Mouse (Mus musculus): ENCODE results near the gene Cnpy1. TPM values are rescaled to one million over a fixed set of nuclear protein-coding genes. Genes with fewer than 3 reads are reported as not detected.

The Cnpy1 gene
- polyA plus RNA-seq, 1 experiment from 2014 or later: 37.0 TPM

DNA sequence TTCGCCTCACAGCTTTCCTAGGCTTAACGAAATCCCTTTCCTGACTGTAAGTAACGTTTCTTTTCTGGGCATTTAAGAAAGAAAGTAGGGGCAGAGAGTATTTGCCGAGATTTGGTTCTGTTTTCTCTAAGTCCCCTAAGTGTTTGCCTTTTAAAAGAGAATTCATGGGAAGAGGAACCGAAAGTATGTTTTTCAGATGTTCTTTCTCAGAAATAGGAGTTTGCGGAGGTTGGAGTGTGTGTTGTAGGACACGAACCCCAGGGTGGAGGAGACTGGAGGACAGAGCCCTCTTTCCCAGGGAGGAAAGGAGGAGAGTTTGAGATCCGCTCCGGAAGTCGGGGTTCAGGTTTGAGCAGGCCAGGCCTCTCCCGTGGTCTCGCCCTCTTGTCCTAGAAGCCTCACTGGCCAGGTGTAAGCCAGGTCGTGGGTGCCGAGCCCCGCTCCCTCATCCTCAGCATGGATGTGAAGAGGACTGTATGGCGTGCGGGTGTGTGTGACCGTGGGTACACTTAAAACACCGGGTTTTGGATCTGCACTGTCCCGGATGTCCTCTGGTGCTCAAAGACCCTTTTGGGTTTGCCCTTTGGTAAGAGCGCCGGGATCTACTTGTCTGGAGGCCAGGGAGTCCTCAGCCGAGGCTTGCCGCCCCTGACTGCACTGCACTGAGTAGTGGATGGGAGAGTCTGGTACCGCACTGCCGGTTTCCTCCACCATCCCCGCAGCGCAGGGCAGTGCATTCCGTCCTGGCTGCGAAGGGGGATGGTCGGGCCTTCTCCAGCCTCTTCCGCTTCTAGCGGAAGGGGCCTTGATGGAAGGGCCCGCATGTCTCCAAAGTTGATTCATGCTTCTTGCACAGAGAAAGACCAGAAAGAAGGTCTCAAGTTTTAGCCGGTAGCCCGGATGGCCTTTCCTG lies 77.1 kb downstream of the Cnpy1 start:
- Histone ChIP-seq H3K27ac (replicated peaks) (no peak overlapping the region), H3K9ac (peak overlapping the region; percentile 45; the same call in 1 of the 2 replicates), H3K4me1 (replicated peaks) (peaks cover 22% of the 10 kb centered on the region), H3K4me3 (peak overlapping the region; percentile 46), H3K27me3 (peaks cover 78% of the 10 kb centered on the region), H3K4me2 (peak overlapping the region; percentile 44), H3K9me3 (no peaks in the 10 kb centered on the region), H3K36me3 (no peaks in the 10 kb centered on the region)
- 2% methylated on average over 36 of the region's 36 CpGs for WGBS
- no peak for ATAC-seq (ENCODE audit: low FRiP score, low read depth)

DNA sequence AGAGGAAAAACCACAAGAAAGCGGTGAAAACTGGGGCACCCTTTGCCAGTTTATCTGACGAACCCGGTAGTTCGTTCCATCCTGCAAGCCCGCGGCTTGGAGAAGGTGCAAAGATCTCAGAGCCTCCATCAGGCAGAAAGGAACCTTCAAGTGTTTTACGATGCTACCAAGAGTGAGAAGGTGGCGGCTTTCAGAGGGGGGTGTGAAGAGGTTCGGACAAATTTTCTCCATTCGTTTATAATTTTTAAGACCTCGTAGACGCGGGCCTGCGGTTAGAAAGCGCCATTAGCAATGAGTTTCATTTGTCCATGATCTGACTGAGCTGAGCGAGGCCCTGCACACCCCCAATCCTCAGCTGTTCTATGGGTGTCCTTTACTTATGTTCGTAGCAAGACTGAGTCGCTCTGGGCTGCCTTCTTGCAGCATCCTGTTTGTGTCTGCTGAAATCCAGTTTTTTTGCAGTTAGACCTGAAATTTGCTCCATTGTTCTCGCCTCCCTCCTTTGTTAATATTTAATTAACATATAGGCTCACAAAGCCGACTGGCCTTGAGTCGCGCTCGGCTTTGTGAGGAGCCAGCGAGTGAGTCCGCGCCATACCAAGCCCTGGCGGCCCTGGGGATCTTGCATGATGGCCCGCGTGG lies 77.9 kb downstream of the Cnpy1 start:
- ATAC-seq (ENCODE audit: low FRiP score, low read depth): no peak
- Histone ChIP-seq H3K9me3 (no peaks in the 10 kb centered on the region), H3K4me2 (peak overlapping the region; percentile 44), H3K4me3 (peak overlapping the region; percentile 46), H3K4me1 (replicated peaks) (peaks cover 22% of the 10 kb centered on the region), H3K27ac (replicated peaks) (0 out of 2 replicates have a peak overlapping the region, but pooled peaks have one; percentile 76), H3K27me3 (peaks cover 77% of the 10 kb centered on the region), H3K36me3 (no peaks in the 10 kb centered on the region), H3K9ac (peak overlapping the region; percentile 45; the same call in 1 of the 2 replicates)
- WGBS: under 1% methylated on average over 29 of the region's 29 CpGs

DNA sequence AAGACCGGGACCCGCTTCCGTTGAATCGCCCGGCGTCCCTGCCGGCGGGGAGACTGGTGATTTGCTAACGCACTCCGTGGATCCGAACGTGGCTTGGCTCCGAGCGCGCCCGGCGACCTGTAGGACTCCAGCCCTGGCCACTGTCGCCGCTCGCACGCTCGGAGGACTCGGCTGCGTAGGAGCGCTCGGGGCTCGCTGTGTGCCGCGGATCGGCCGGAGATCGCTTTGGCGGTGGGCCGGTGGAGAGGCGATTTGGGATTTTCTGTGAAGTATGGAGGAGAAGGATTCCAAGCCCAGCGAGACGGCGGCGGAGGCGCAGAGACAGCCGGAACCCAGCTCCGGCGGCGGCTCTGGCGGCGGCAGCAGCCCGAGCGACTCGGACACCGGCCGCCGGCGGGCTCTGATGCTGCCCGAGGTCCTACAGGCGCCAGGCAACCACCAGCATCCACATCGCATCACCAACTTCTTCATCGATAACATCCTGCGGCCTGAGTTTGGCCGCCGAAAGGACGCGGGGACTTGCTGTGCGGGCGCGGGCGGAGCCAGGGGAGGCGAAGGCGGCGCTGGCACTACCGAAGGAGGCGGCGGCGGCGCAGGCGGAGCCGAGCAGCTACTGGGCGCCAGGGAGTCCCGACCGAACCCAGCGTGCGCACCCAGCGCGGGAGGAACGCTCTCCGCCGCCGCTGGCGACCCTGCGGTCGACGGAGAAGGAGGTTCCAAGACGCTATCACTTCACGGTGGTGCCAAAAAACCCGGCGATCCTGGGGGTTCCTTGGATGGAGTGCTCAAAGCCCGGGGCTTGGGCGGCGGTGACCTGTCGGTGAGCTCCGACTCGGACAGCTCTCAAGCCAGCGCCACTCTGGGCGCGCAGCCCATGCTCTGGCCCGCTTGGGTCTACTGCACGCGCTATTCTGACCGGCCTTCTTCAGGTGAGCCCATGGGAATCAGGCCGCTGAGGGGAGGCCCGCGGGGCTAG lies 79.1 kb downstream of the Cnpy1 start:
- Histone ChIP-seq H3K9ac (peak overlapping the region; percentile 45), H3K27me3 (peaks cover 75% of the 10 kb centered on the region), H3K27ac (replicated peaks) (peak overlapping the region; percentile 76), H3K4me1 (replicated peaks) (peaks cover 22% of the 10 kb centered on the region), H3K9me3 (no peaks in the 10 kb centered on the region), H3K4me3 (peak overlapping the region; percentile 46), H3K36me3 (no peaks in the 10 kb centered on the region), H3K4me2 (peak overlapping the region; percentile 86)
- under 1% methylated on average over 96 of the region's 111 CpGs for WGBS
- ATAC-seq (ENCODE audit: low FRiP score, low read depth): no peak

DNA sequence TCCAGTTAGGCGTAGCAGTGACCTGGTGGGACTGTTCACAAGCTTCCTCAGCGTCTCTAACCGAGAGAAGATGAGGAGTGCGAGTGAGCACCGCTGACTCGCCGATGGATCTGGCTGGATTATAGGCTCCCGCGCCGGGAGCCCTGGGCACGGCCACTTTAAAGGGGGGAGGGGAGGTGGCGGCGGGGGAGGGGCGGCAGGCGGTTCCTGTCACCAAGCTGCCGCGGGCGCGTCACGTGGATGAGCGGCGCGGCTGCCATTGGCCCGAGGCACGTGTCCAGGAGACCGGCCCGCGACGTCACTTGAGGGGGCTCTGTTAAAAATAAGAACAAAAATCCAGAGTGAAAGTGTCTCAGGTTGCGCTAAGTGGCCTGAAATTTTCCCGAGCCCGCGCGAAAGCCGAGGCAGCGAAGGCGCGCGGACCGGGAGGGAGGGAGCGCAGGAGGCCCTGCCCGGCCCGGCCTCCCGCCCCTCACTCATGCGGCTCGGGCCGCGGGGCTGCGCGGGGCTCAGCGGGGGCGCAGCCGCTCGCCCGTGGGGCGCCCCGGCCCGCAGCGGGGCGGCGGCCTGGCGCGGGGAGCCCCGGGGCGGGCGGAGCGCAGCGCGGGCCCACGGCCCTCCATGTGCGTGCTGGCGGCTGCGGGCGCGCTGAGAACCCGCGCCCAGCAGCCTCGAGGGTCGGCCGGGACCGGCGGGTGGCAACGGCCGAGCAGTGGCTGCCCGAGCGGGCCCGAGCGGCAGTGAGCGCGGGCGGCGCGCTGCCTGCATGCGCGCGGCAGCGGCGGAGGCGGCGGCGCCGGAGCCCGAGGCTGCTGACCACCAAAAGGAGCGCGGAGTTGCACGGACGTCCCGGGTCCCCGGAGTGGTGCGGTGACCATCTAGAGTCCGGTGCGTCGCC lies 80.0 kb downstream of the Cnpy1 start, which contains the start of gene En2:
Gene En2, plus strand, starts transcription at position 337 of the 898 bp plus-strand sequence.
- peak within 1 kb of the TSS; percentile 45 for H3K9ac ChIP-seq
- ATAC-seq (ENCODE audit: low FRiP score, low read depth): peak; percentile 86
- H3K9me3 ChIP-seq: no peaks in the 10 kb centered on the region
- H3K4me1 ChIP-seq (replicated peaks): peaks cover 22% of the 10 kb centered on the region
- H3K27ac ChIP-seq (replicated peaks): peak within 1 kb of the TSS; percentile 76
- H3K4me2 ChIP-seq: peak within 1 kb of the TSS; percentile 86
- peak within 1 kb of the TSS; percentile 46 for H3K4me3 ChIP-seq
- under 1% methylated on average over 104 of the region's 113 CpGs for WGBS
- peaks cover 77% of the 10 kb centered on the region for H3K27me3 ChIP-seq
- H3K36me3 ChIP-seq: no peaks in the 10 kb centered on the region

DNA sequence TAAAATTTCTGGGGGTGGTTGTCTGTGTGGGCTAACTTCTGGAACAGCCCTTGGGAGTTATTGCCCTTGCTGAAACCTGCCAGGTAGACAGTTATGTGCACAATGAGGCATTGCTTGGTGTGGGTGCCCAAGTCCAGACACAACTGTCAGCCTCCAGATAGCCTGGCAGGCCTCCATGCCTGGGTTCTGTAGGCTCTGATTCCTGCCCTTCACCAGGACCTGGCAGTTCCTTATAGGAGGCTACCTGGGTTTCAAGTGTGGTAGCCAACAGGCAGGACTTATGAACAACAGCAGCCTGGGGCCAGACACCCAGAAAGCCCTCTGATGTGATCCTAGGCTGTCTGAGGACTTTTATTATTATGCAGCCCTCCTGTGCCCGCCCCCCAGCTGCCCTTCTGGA lies 81.7 kb downstream of the Cnpy1 start:
- Histone ChIP-seq H3K27me3 (peaks cover 76% of the 10 kb centered on the region), H3K4me3 (no peak overlapping the region), H3K9ac (no peak overlapping the region), H3K36me3 (no peaks in the 10 kb centered on the region), H3K4me1 (replicated peaks) (peaks cover 22% of the 10 kb centered on the region), H3K9me3 (no peaks in the 10 kb centered on the region), H3K4me2 (no peak overlapping the region), H3K27ac (replicated peaks) (no peak overlapping the region)
- ATAC-seq (ENCODE audit: low FRiP score, low read depth): no peak
- WGBS: 19% methylated on average over 1 of the region's 1 CpGs

DNA sequence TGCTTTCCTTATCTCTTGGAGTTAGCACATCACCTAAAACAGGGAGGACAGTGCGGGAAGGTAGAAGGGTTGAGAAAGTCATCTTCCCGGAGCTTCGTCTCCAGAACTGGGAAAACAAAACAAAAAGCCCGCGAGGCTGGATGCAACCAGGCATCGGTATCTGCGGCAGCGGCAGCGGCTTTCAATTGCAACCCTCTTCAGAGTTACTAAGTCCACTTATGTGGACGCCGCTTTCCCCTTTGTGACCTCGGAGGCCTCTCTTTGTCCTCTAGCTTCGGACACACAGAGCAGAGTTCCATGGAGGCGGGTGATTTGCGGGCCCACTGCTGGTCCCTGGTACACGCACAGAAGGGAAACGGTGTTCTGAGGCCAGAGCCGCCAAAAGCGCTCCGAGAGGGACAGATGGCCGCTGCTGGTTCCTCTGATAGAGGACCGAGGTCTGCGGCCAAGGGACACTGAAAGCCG lies 83.6 kb downstream of the Cnpy1 start:
- H3K4me1 ChIP-seq (replicated peaks): peaks cover 33% of the 10 kb centered on the region
- H3K27me3 ChIP-seq: peaks cover 85% of the 10 kb centered on the region
- H3K36me3 ChIP-seq: no peaks in the 10 kb centered on the region
- no peak overlapping the region for H3K9ac ChIP-seq
- H3K9me3 ChIP-seq: no peaks in the 10 kb centered on the region
- no peak overlapping the region for H3K27ac ChIP-seq (replicated peaks)
- ATAC-seq (ENCODE audit: low FRiP score, low read depth): no peak
- peak overlapping the region; percentile 12; the same call in 1 of the 2 replicates for H3K4me3 ChIP-seq
- peak overlapping the region; percentile 28 for H3K4me2 ChIP-seq
- WGBS: 1% methylated on average over 24 of the region's 24 CpGs

DNA sequence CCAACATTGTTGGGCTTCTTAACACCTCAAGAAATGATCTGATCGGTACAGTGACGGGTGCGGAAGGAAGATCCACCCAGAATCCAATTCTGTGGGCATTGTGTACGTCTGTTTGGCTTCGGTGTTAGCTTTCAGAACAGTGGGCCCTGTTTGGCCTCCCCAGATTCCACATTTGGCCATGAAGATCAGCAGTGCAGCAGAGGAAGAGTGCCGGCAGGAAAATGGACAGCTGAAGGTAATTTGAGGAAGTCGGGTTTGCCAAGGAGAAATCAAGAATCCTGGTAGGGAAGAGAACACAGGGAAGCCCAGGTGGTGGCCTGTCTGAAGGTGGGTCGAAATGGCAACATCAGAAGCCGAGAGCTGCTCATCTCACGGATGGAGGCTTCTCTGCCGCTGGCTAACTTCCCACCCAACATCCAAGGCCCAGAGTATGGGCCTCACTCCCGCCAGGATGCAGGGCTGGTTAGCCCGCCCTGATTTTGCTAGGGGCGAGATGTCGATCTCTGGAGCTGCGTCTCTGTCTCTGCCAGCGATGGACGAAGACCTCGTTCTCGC lies 84.1 kb downstream of the Cnpy1 start:
- no peaks in the 10 kb centered on the region for H3K36me3 ChIP-seq
- WGBS: 3% methylated on average over 20 of the region's 20 CpGs
- H3K4me3 ChIP-seq: peak overlapping the region; percentile 12; the same call in 1 of the 2 replicates
- no peak for ATAC-seq (ENCODE audit: low FRiP score, low read depth)
- peak overlapping the region; percentile 28 for H3K4me2 ChIP-seq
- H3K9ac ChIP-seq: no peak overlapping the region
- H3K27ac ChIP-seq (replicated peaks): no peak overlapping the region
- H3K4me1 ChIP-seq (replicated peaks): peaks cover 28% of the 10 kb centered on the region
- no peaks in the 10 kb centered on the region for H3K9me3 ChIP-seq
- peaks cover 86% of the 10 kb centered on the region for H3K27me3 ChIP-seq

DNA sequence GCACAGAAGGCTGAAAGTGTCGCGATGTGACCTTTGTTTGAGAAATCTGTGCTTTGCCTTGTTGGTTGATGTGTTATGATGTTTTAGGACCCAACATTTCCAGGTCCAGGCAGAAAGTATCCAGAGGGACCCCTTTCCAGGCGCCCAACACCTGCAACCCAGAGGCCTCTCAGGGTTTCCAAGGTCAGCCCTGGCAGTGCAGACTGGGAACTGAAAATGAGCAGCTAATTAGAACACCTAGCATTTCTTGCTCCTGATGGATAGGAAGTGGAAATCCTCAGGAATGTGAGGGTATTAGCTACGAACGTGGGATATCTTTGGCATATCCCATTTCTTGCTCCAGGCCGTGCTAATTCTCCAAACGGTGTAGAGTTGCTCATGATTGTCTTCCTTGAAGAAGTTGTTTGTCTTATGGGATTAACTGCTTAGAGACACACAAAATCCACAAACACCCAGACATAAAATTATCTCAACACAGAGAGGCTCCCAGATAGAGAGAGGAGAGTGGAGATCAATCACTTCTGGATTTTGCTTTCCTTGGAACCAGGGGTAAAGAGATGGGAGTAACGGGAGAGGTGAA lies 85.6 kb downstream of the Cnpy1 start:
- Histone ChIP-seq H3K27me3 (peaks cover 84% of the 10 kb centered on the region), H3K36me3 (no peaks in the 10 kb centered on the region), H3K4me3 (no peak overlapping the region), H3K4me1 (replicated peaks) (peaks cover 13% of the 10 kb centered on the region), H3K9me3 (no peaks in the 10 kb centered on the region), H3K9ac (no peak overlapping the region), H3K4me2 (no peak overlapping the region), H3K27ac (replicated peaks) (no peak overlapping the region)
- no peak for ATAC-seq (ENCODE audit: low FRiP score, low read depth)
- WGBS: 9% methylated on average over 8 of the region's 8 CpGs

DNA sequence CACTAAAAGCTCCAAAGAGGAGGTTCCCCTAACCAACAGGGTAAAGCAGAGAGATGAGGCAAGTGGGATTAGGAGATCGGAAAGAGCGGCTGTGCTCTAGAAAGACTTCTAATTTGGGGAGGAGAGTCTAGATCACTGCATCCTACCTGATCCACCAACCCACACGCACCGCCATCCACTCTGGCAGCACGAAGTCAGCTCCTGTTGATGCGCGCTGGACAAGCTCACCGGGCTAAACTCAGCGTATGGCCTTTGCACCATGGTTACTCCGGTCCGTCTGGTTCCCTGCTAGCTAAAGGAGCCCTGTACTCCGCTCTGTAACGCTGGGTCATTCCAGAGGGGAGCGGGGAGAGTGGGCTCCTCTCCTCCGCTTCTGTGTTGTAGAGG lies 86.5 kb downstream of the Cnpy1 start:
- WGBS: 2% methylated on average over 15 of the region's 15 CpGs
- Histone ChIP-seq H3K4me3 (no peak overlapping the region), H3K4me1 (replicated peaks) (peaks cover 12% of the 10 kb centered on the region), H3K27me3 (peaks cover 83% of the 10 kb centered on the region), H3K9me3 (no peaks in the 10 kb centered on the region), H3K36me3 (no peaks in the 10 kb centered on the region), H3K9ac (no peak overlapping the region), H3K27ac (replicated peaks) (no peak overlapping the region), H3K4me2 (peak overlapping the region; percentile 8; the same call in 1 of the 2 replicates)
- ATAC-seq (ENCODE audit: low FRiP score, low read depth): no peak

All from hindbrain, embryonic 15.5 days (tissue).